Comparison of ENCODE assay signal across 22 mouse cellular contexts in the genomic region with DNA sequence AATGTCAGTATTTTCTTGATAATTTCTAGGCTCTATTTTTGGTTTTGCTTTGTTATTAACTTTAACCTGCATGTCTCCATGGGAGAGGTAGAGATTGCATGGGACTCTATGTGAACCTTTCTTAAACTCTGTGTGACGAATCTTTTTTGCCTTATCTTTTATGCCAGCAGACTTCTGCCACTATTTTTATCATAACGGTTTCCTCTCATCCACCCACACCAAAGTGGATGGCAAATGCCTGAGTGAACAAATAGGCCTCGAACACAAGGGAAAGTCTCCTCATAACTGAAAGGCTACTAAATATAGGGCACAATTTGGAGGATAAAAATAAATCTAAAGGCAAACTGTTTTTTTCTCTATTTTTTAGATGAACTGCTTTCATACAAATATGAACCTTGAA.
DNase-seq lines count a peak whose midpoint lies in the region.
"Had no signal": no experiment of that assay in that cellular context is flagged by ENCODE, and none has a peak within 500 bp of the region (broad histone marks: within the 10 kb centered on the region; RNA-seq: fewer than 3 reads in every experiment).

No protein-coding gene starts in this region.

- intact Hi-C loops in left cerebral cortex, postnatal 10 days (cut with DNase I), result no loop called here
- intact Hi-C loops in left cerebral cortex, postnatal 14 days (cut with DNase I), result no loop called here

- DNase-seq in left cerebral cortex, adult 11 months (ENCODE audit: low spot score), result peak; percentile 31
- DNase-seq in left cerebral cortex, postnatal 10 days (ENCODE audit: extremely low spot score in 1 of 2, low spot score in 2 of 2), result no peak
- peak; percentile 88 for DNase-seq in 416B (ENCODE audit: low read depth)
- peak; percentile 45 to 63 for DNase-seq in frontal cortex, adult 2 months (ENCODE audit: extremely low spot score in 1 of 2, low spot score in 1 of 2)
- peak; percentile 9 to 26 for DNase-seq in left cerebral cortex, postnatal 14 days (ENCODE audit: low spot score in 2 of 2)
- no peak for DNase-seq in cerebellum, postnatal 4 days (ENCODE audit: low spot score in 2 of 2)
- no peak for DNase-seq in thymus, postnatal 10 days (ENCODE audit: low spot score in 2 of 2)
- no peak for DNase-seq in adrenal gland, postnatal 4 days (ENCODE audit: low spot score in 2 of 2)
- DNase-seq: adrenal gland, postnatal 25 days; cerebellum, adult 2 months; cerebellum, postnatal 14 days; embryo, embryonic 11 days; gastrocnemius, postnatal 10 days; heart, adult 11 months; heart, postnatal 36 days; kidney, adult 11 months; kidney, postnatal 14 days; liver; lung, adult 2 months; lung, postnatal 10 days; midbrain, embryonic 14.5 days; thymus, postnatal 36 days had no signal

Comparison
In these comparisons a context has a peak if more than half of its experiments do, and no peak if none do; other contexts are left out.
1. DNase-seq: peak in left cerebral cortex, adult 11 months (single experiment), 416B (single experiment), frontal cortex, adult 2 months (2 of 2) and left cerebral cortex, postnatal 14 days (2 of 2); none in left cerebral cortex, postnatal 10 days (0 of 2), cerebellum, postnatal 4 days (0 of 2), thymus, postnatal 10 days (0 of 2) and adrenal gland, postnatal 4 days (0 of 2).